Mouse (Mus musculus) mammary gland, adult 2 months (tissue): ENCODE results near the gene Cacnb1. TPM values are rescaled to one million over a fixed set of nuclear protein-coding genes. Genes with fewer than 3 reads are reported as not detected.

Experiments
- polyA plus RNA-seq: library from polyadenylated mRNA; depleted of rRNA; stranded (reverse); fragments of >200 nt; gene quantifications from 2 replicates; pipeline ENCODE4 v1.2.3, GENCODE M21; 2012; ENCODE audit warnings: low replicate concordance; rRNA removed

The Cacnb1 gene
- polyA plus RNA-seq, result 17.6 and 54.6 TPM in 2 replicates

GRCm38 (mm10) chr11:98022555-98023371, at the start of gene Cacnb1:
Cacnb1 (minus strand) TSS chr11:98023034.

GRCm38 (mm10) chr11:98052989-98053834, 30.4 kb upstream of the Cacnb1 start, which contains the start of gene Stac2:
Stac2 (minus strand) TSS chr11:98053462.

GRCm38 (mm10) chr11:98026570-98027296, 3.9 kb upstream of the Cacnb1 start, which contains the start of gene Rpl19:
Rpl19 (plus strand) TSS chr11:98026710.

GRCm38 (mm10) chr11:97995564-97996288, 27.1 kb downstream of the Cacnb1 start, which contains the start of gene Arl5c:
Arl5c (minus strand) TSS chr11:97996181.

GRCm38 (mm10) chr11:97985727-97986677, 36.8 kb downstream of the Cacnb1 start, which contains the start of gene Plxdc1:
Plxdc1 (minus strand) TSS chr11:97986444.

Other genes starting within 250 kb of the Cacnb1 start
- gene 1700001P01Rik, start 247.1 kb downstream of the Cacnb1 start, polyA plus RNA-seq, result not detected in 2 replicates
- gene Rpl23, start 240.6 kb downstream of the Cacnb1 start, polyA plus RNA-seq, result 79.9 and 107 TPM in 2 replicates
- gene Lasp1, start 224.0 kb downstream of the Cacnb1 start, polyA plus RNA-seq, result 143 and 183 TPM in 2 replicates
- 2.9 and 3.3 TPM in 2 replicates for gene B230217C12Rik, start 182.3 kb downstream of the Cacnb1 start, polyA plus RNA-seq
- gene Fbxo47, start 138.9 kb downstream of the Cacnb1 start, polyA plus RNA-seq, result 0.19 and 1.0 TPM in 2 replicates
- gene Plxdc1, start 36.6 kb downstream of the Cacnb1 start, polyA plus RNA-seq, result 5.7 TPM in 2 replicates
- gene Arl5c, start 26.9 kb downstream of the Cacnb1 start, polyA plus RNA-seq, result 11.4 and 12.9 TPM in 2 replicates
- gene Rpl19, start 3.7 kb upstream of the Cacnb1 start, polyA plus RNA-seq, result 426 and 586 TPM in 2 replicates
- 4.1 and 6.6 TPM in 2 replicates for gene Stac2, start 30.4 kb upstream of the Cacnb1 start, polyA plus RNA-seq
- 26.5 and 27.7 TPM in 2 replicates for gene Fbxl20, start 127.4 kb upstream of the Cacnb1 start, polyA plus RNA-seq
- gene Med1, start 170.3 kb upstream of the Cacnb1 start, polyA plus RNA-seq, result 9.8 and 16.1 TPM in 2 replicates
- gene Cdk12, start 180.0 kb upstream of the Cacnb1 start, polyA plus RNA-seq, result 12.6 and 17.2 TPM in 2 replicates